Comparison of ENCODE assay signal across 23 mouse cellular contexts in the genomic region with DNA sequence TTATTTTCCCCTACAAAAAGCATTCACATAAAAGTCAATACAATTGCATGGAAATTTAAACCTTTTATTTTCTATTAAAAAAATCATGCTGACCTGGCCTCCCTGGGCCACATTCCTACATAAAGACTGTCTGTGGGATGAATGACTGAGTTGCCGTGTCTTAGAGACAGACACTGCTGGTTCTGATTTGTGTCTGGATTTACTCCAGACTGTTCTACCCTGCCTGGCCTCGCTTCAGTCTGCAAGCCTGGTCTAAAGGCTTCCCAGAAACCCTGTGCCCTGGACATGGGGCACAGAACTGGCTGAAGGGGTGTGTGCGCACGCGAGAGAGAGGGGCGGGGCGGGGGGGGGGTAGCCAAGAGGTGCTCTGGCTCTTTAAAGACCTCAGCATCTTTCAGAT.
DNase-seq lines count a peak whose midpoint lies in the region; ATAC-seq lines count a peak whose summit lies in the region.
"Had no signal": no experiment of that assay in that cellular context is flagged by ENCODE, and none has a peak within 500 bp of the region (broad histone marks: within the 10 kb centered on the region; RNA-seq: fewer than 3 reads in every experiment).

No protein-coding gene starts in this region.

- intact Hi-C loops in heart, postnatal 10 days (cut with DNase I): no loop called here

- no peak overlapping the region for H3K4me2 ChIP-seq in limb, embryonic 13.5 days (replicated peaks)
- no peak overlapping the region for H3K4me2 ChIP-seq in limb, embryonic 15.5 days
- H3K4me2 ChIP-seq: embryonic facial prominence, embryonic 12.5 days; forebrain, embryonic 12.5 days had no signal

- 49% methylated on average over 7 of the region's 7 CpGs for WGBS in limb, embryonic 13.5 days
- 75% methylated on average over 7 of the region's 7 CpGs for WGBS in limb, embryonic 10.5 days
- 53% methylated on average over 7 of the region's 7 CpGs for WGBS in limb, embryonic 15.5 days

- H3K27me3 ChIP-seq in limb, embryonic 13.5 days: no peaks in the 10 kb centered on the region
- H3K27me3 ChIP-seq in limb, embryonic 10.5 days (ENCODE audit: low read depth, poor library complexity, severe bottlenecking): no peaks in the 10 kb centered on the region
- H3K27me3 ChIP-seq in limb, embryonic 15.5 days: no peaks in the 10 kb centered on the region
- H3K27me3 ChIP-seq: embryonic facial prominence, embryonic 12.5 days; forebrain, embryonic 12.5 days had no signal

- no peak overlapping the region for H3K4me3 ChIP-seq in limb, embryonic 13.5 days
- H3K4me3 ChIP-seq in limb, embryonic 10.5 days: no peak overlapping the region
- H3K4me3 ChIP-seq in limb, embryonic 15.5 days: no peak overlapping the region
- H3K4me3 ChIP-seq: embryonic facial prominence, embryonic 12.5 days; forebrain, embryonic 10.5 days; forebrain, embryonic 12.5 days had no signal

- DNase-seq in heart, adult 11 months: peak; percentile 33
- no peak for DNase-seq in heart, postnatal 10 days
- DNase-seq in limb, embryonic 10.5 days (ENCODE audit: low spot score): no peak
- peak; percentile 78 for DNase-seq in NIH3T3 (ENCODE audit: low read depth)
- DNase-seq in B cell, adult 2 months: no peak
- DNase-seq: adrenal gland, adult 2 months; adrenal gland, postnatal 10 days; adrenal gland, postnatal 25 days; cerebellum, adult 11 months; cerebellum, adult 18-20 months; cerebellum, adult 8-10 months; cerebellum, adult 9-11 months; cerebellum, postnatal 14 days; cerebellum, postnatal 36 days; embryo, embryonic 11 days had no signal

- no peak overlapping the region for H3K27ac ChIP-seq in limb, embryonic 13.5 days
- H3K27ac ChIP-seq in limb, embryonic 10.5 days: no peak overlapping the region
- H3K27ac ChIP-seq in limb, embryonic 15.5 days: no peak overlapping the region
- H3K27ac ChIP-seq: embryonic facial prominence, embryonic 12.5 days; forebrain, embryonic 10.5 days; forebrain, embryonic 12.5 days had no signal

- 0 out of 2 replicates have a peak, but pooled peaks cover 5% of the 10 kb centered on the region for H3K4me1 ChIP-seq in limb, embryonic 13.5 days
- no peaks in the 10 kb centered on the region for H3K4me1 ChIP-seq in limb, embryonic 10.5 days
- 0 out of 2 replicates have a peak, but pooled peaks cover 8% of the 10 kb centered on the region for H3K4me1 ChIP-seq in limb, embryonic 15.5 days
- H3K4me1 ChIP-seq: embryonic facial prominence, embryonic 12.5 days; forebrain, embryonic 10.5 days; forebrain, embryonic 12.5 days had no signal

- H3K9me3 ChIP-seq in limb, embryonic 13.5 days: 0 out of 2 replicates have a peak, but pooled peaks cover 2% of the 10 kb centered on the region
- no peaks in the 10 kb centered on the region for H3K9me3 ChIP-seq in limb, embryonic 10.5 days (replicated peaks)
- H3K9me3 ChIP-seq in limb, embryonic 15.5 days: no peaks in the 10 kb centered on the region
- H3K9me3 ChIP-seq: embryonic facial prominence, embryonic 12.5 days; forebrain, embryonic 10.5 days; forebrain, embryonic 12.5 days had no signal

- H3K36me3 ChIP-seq in limb, embryonic 13.5 days: no peaks in the 10 kb centered on the region
- H3K36me3 ChIP-seq in limb, embryonic 10.5 days: no peaks in the 10 kb centered on the region
- no peaks in the 10 kb centered on the region for H3K36me3 ChIP-seq in limb, embryonic 15.5 days
- H3K36me3 ChIP-seq: embryonic facial prominence, embryonic 12.5 days; forebrain, embryonic 10.5 days; forebrain, embryonic 12.5 days had no signal

- H3K9ac ChIP-seq in limb, embryonic 13.5 days: no peak overlapping the region
- no peak overlapping the region for H3K9ac ChIP-seq in limb, embryonic 15.5 days
- H3K9ac ChIP-seq: embryonic facial prominence, embryonic 12.5 days; forebrain, embryonic 12.5 days had no signal

- ATAC-seq in limb, embryonic 13.5 days (ENCODE audit: low FRiP score, low read depth): peak; percentile 61; the same call in 1 of the 2 replicates
- ATAC-seq in limb, embryonic 15.5 days (ENCODE audit: insufficient number of reproducible peaks, low FRiP score, low TSS enrichment, low read depth): 0 out of 2 replicates have a peak, but pooled peaks have one; percentile 75
- ATAC-seq in erythroid progenitor cell, adult 5-6 weeks (replicated peaks; ENCODE audit: low FRiP score, poor library complexity, severe bottlenecking): no peak
- ATAC-seq: forebrain, embryonic 14.5 days; forebrain, embryonic 16.5 days had no signal

Comparison
In these comparisons a context has a peak if more than half of its experiments do, and no peak if none do; other contexts are left out.
1. DNase-seq: peak in heart, adult 11 months (single experiment) and NIH3T3 (single experiment); none in heart, postnatal 10 days (0 of 2), limb, embryonic 10.5 days (single experiment) and B cell, adult 2 months (0 of 2).